Mouse (Mus musculus) MEL (cell line): ENCODE data around the gene Gfod1. TPM values are rescaled to one million over a fixed set of nuclear protein-coding genes. Genes with fewer than 3 reads are reported as not detected.
A peak's percentile ranks its signal among the peaks of the same experiment; 100 is the strongest.

Experiments
- DNase-seq: peaks from one replicate; pipeline ENCODE4 v3.0.0; 2011; ENCODE audit warnings: low read depth, low spot score
- H3K27ac ChIP-seq: 2 replicates; pipeline ENCODE4 v1.5.1; 2012; ENCODE audit warnings: low read depth, mild to moderate bottlenecking, control low read depth, low read length, moderate library complexity; ENCODE audit not compliant: control insufficient read depth
- H3K27me3 ChIP-seq, 2 experiments: fragments of 150-350 bp in 1 of 2; sonication (generic) in 1 of 2; 2 replicates each; pipeline ENCODE4 v1.6.1; 2012; ENCODE audit warnings: low read length in 2 of 2, mild to moderate bottlenecking in 2 of 2, improper control_type of control experiment in 1 of 2, moderate library complexity in 1 of 2; ENCODE audit not compliant: insufficient read depth in 2 of 2, control insufficient read depth in 1 of 2
- H3K36me3 ChIP-seq, 2 experiments: 2 replicates each; pipeline ENCODE4 v1.6.1; 2012 to 2014; ENCODE audit warnings: low read length in 2 of 2, improper control_type of control experiment in 1 of 2, inconsistent platforms in 1 of 2, mild to moderate bottlenecking in 1 of 2; ENCODE audit not compliant: insufficient read depth in 2 of 2, control insufficient read depth in 1 of 2
- H3K4me1 ChIP-seq, 2 experiments: fragments of 150-350 bp in 1 of 2; sonication (generic) in 1 of 2; 2 replicates each; pipeline ENCODE4 v1.6.1; 2012; ENCODE audit warnings: low read length in 2 of 2, improper control_type of control experiment in 1 of 2, mild to moderate bottlenecking in 1 of 2; ENCODE audit not compliant: insufficient read depth in 2 of 2, control insufficient read depth in 1 of 2
- H3K4me3 ChIP-seq, 2 experiments: fragments of 150-350 bp in 1 of 2; sonication (generic) in 1 of 2; 2 replicates each; pipeline ENCODE4 v1.5.1; 2012; ENCODE audit warnings: low read depth in 2 of 2, low read length in 2 of 2, mild to moderate bottlenecking in 2 of 2, moderate library complexity in 2 of 2, control low read depth in 1 of 2, improper control_type of control experiment in 1 of 2; ENCODE audit not compliant: control insufficient read depth in 1 of 2, insufficient read depth in 1 of 2
- H3K79me2 ChIP-seq: 2 replicates; pipeline ENCODE4 v1.6.1; 2012; ENCODE audit warnings: mild to moderate bottlenecking, low read length, moderate library complexity; ENCODE audit not compliant: control insufficient read depth, poor library complexity, insufficient read depth
- H3K9ac ChIP-seq: 2 replicates; pipeline ENCODE4 v1.6.1; 2012; ENCODE audit warnings: low read depth, mild to moderate bottlenecking, control low read depth, low read length, moderate library complexity; ENCODE audit not compliant: control insufficient read depth, poor library complexity, severe bottlenecking
- H3K9me3 ChIP-seq: fragments of 150-350 bp; sonication (generic); replicated peaks from 2 replicates; pipeline ENCODE4 v1.6.1; 2012; ENCODE audit warnings: mild to moderate bottlenecking, low read length, improper control_type of control experiment, moderate library complexity; ENCODE audit not compliant: insufficient read depth
- BHLHE40 ChIP-seq: IDR thresholded peaks from 2 replicates; pipeline ENCODE4 v1.6.1; 2012; ENCODE audit warnings: low read depth, mild to moderate bottlenecking, inconsistent platforms, low read length, improper control_type of control experiment, borderline replicate concordance
- CHD1 ChIP-seq: IDR thresholded peaks from 2 replicates; pipeline ENCODE4 v1.6.1; 2012; ENCODE audit warnings: low read depth, mild to moderate bottlenecking, inconsistent platforms, low read length, improper control_type of control experiment
- E2F4 ChIP-seq: IDR thresholded peaks from 2 replicates; pipeline ENCODE4 v1.6.1; 2011; ENCODE audit warnings: low read depth, low read length, improper control_type of control experiment, borderline replicate concordance
- EP300 ChIP-seq, 2 experiments: IDR thresholded peaks; 2 replicates each; pipeline ENCODE4 v1.6.1; 2011; ENCODE audit warnings: improper control_type of control experiment in 2 of 2, low read length in 2 of 2, low read depth in 1 of 2, mild to moderate bottlenecking in 1 of 2
- GABPA ChIP-seq: IDR thresholded peaks from 2 replicates; pipeline ENCODE4 v1.6.1; 2012; ENCODE audit warnings: low read depth, mild to moderate bottlenecking, inconsistent platforms, low read length, improper control_type of control experiment, moderate library complexity
- GATA1 ChIP-seq: IDR thresholded peaks from 2 replicates; pipeline ENCODE4 v1.6.1; 2011; ENCODE audit warnings: low read depth, low read length, improper control_type of control experiment
- JUND ChIP-seq: IDR thresholded peaks from 2 replicates; pipeline ENCODE4 v1.6.1; 2011; ENCODE audit warnings: low read depth, mild to moderate bottlenecking, improper control_type of control experiment, low read length
- MAFK ChIP-seq: IDR thresholded peaks from 2 replicates; pipeline ENCODE4 v1.6.1; 2011; ENCODE audit warnings: low read depth, mild to moderate bottlenecking, low read length, improper control_type of control experiment, borderline replicate concordance
- MAX ChIP-seq: IDR thresholded peaks from 2 replicates; pipeline ENCODE4 v1.6.1; 2011; ENCODE audit warnings: low read length, improper control_type of control experiment
- MAZ ChIP-seq: IDR thresholded peaks from 2 replicates; pipeline ENCODE4 v1.6.1; 2012; ENCODE audit warnings: low read depth, mild to moderate bottlenecking, inconsistent platforms, low read length, improper control_type of control experiment
- MXI1 ChIP-seq: IDR thresholded peaks from 2 replicates; pipeline ENCODE4 v1.6.1; 2011; ENCODE audit warnings: mild to moderate bottlenecking, low read depth, low read length, improper control_type of control experiment
- MYB ChIP-seq: IDR thresholded peaks from 2 replicates; pipeline ENCODE4 v1.6.1; 2011; ENCODE audit warnings: mild to moderate bottlenecking, low read depth, low read length, improper control_type of control experiment
- NELFE ChIP-seq: IDR thresholded peaks from 2 replicates; pipeline ENCODE4 v1.6.1; 2011; ENCODE audit warnings: low read depth, low read length, improper control_type of control experiment
- POLR2A ChIP-seq, 2 experiments: IDR thresholded peaks; 2 replicates each; pipeline ENCODE4 v1.6.1; 2011 to 2012; ENCODE audit warnings: low read length in 2 of 2, mild to moderate bottlenecking in 2 of 2, control low read depth in 1 of 2, improper control_type of control experiment in 1 of 2, low read depth in 1 of 2, moderate library complexity in 1 of 2; ENCODE audit not compliant: control insufficient read depth in 1 of 2, insufficient read depth in 1 of 2, poor library complexity in 1 of 2
- POLR2AphosphoS2 ChIP-seq: IDR thresholded peaks from 2 replicates; pipeline ENCODE4 v1.6.1; 2011; ENCODE audit warnings: low read length, improper control_type of control experiment
- POLR2AphosphoS5 ChIP-seq: IDR thresholded peaks from 2 replicates; pipeline ENCODE4 v1.6.1; 2012; ENCODE audit warnings: low read depth, borderline replicate concordance, mild to moderate bottlenecking, inconsistent platforms, low read length, moderate library complexity, mixed read lengths
- RAD21 ChIP-seq: IDR thresholded peaks from 2 replicates; pipeline ENCODE4 v1.6.1; 2011; ENCODE audit warnings: mild to moderate bottlenecking, low read depth, low read length, improper control_type of control experiment
- RCOR1 ChIP-seq: IDR thresholded peaks from 2 replicates; pipeline ENCODE4 v1.6.1; 2012; ENCODE audit warnings: low read depth, mild to moderate bottlenecking, inconsistent platforms, low read length, improper control_type of control experiment
- TAL1 ChIP-seq: IDR thresholded peaks from 2 replicates; pipeline ENCODE4 v1.6.1; 2012; ENCODE audit warnings: mild to moderate bottlenecking, inconsistent platforms, low read length, moderate library complexity, mixed read lengths
- TCF12 ChIP-seq: IDR thresholded peaks from 2 replicates; pipeline ENCODE4 v1.6.1; 2014; ENCODE audit warnings: low read depth, mild to moderate bottlenecking, inconsistent platforms, low read length, improper control_type of control experiment, moderate library complexity
- UBTF ChIP-seq: IDR thresholded peaks from 2 replicates; pipeline ENCODE4 v1.6.1; 2012; ENCODE audit warnings: low read depth, mild to moderate bottlenecking, inconsistent platforms, low read length, improper control_type of control experiment, moderate library complexity, borderline replicate concordance; ENCODE audit not compliant: insufficient read depth
- ZKSCAN1 ChIP-seq: IDR thresholded peaks from 2 replicates; pipeline ENCODE4 v1.6.1; 2012; ENCODE audit warnings: low read depth, mild to moderate bottlenecking, inconsistent platforms, low read length, improper control_type of control experiment, moderate library complexity
- ZMIZ1 ChIP-seq: IDR thresholded peaks from 2 replicates; pipeline ENCODE4 v1.6.1; 2012; ENCODE audit warnings: low read depth, mild to moderate bottlenecking, inconsistent platforms, low read length, improper control_type of control experiment, moderate library complexity
- ZNF384 ChIP-seq: IDR thresholded peaks from 2 replicates; pipeline ENCODE4 v1.6.1; 2012; ENCODE audit warnings: low read depth, mild to moderate bottlenecking, inconsistent platforms, low read length, improper control_type of control experiment
- polyA plus RNA-seq, 2 experiments: library from polyadenylated mRNA; stranded (reverse) in 1 of 2; unstranded in 1 of 2; fragments of >175 nt in 1 of 2; fragments of >200 nt in 1 of 2; gene quantifications; 2 replicates each; pipeline versions ENCODE4 v1.2.1 to v1.2.4; 2012; ENCODE audit warnings: low replicate concordance in 2 of 2, low read depth in 1 of 2; ENCODE audit not compliant: insufficient read length in 2 of 2, insufficient read depth in 1 of 2, missing spikeins in 1 of 2
- total RNA-seq: library from RNA; depleted of rRNA; stranded (reverse); fragments of 300-350 nt; gene quantifications from 2 replicates; pipeline ENCODE4 v1.2.3, GENCODE M21; 2012

Gene Gfod1
- total and polyA plus RNA-seq, 3 experiments: 0.27 to 0.93 TPM; not detected in 1

GRCm38 (mm10) chr13:43171020-43171710 is 132.8 kb downstream of the Gfod1 start, which contains the start of gene Tbc1d7 (continued):
- no peak for TF ChIP-seq BHLHE40
- TF ChIP-seq E2F4: peak; percentile 30; the same call in 1 of the 2 replicates
- TF ChIP-seq TAL1: no peak
- no peak for TF ChIP-seq POLR2AphosphoS5

- Histone ChIP-seq H3K9ac (no peak overlapping the region), H3K4me1 (peaks cover 0 to 2% of the 10 kb centered on the region in 2 experiments; a peak in 1 of 4 replicates), H3K27ac (no peak overlapping the region), H3K27me3 (no peaks in the 10 kb centered on the region), H3K4me3 (no peak overlapping the region), H3K9me3 (no peaks in the 10 kb centered on the region), H3K36me3 (peaks cover 0 to 4% of the 10 kb centered on the region in 2 experiments; a peak in 1 of 4 replicates), H3K79me2 (no peaks in the 10 kb centered on the region; the same call in 1 of the 2 replicates)
- DNase-seq: no peak
- TF ChIP-seq ZNF384 (no peak), MAFK (no peak), POLR2AphosphoS2 (no peak), UBTF (no peak), RAD21 (no peak), BHLHE40 (no peak), GATA1 (no peak), MAZ (no peak), ZKSCAN1 (no peak), ZMIZ1 (no peak), NELFE (no peak), JUND (no peak), MYB (no peak), CHD1 (no peak)
These were observed 136.3 kb downstream of the Gfod1 start for GRCm38 (mm10) chr13:43167721-43168120.

- no peaks in the 10 kb centered on the region for H3K27me3 ChIP-seq
- H3K36me3 ChIP-seq: no peaks in the 10 kb centered on the region
- no peak overlapping the region for H3K4me3 ChIP-seq
- no peaks in the 10 kb centered on the region for H3K4me1 ChIP-seq
- no peaks in the 10 kb centered on the region for H3K9me3 ChIP-seq
- TF ChIP-seq BHLHE40 (no peak), MAX (no peak), MXI1 (no peak), GABPA (no peak), CHD1 (no peak), MAFK (no peak), TCF12 (no peak), UBTF (no peak), E2F4 (no peak), RCOR1 (no peak), GATA1 (no peak), EP300 (IDR thresholded peaks at IDR 0.05; ENCODE audit: low read depth in 1 of 2, low read length in 2 of 2) (no peak), POLR2A (IDR thresholded peaks at IDR 0.05; ENCODE audit: control insufficient read depth in 1 of 2, insufficient read depth in 1 of 2, low read depth in 1 of 2, low read length in 2 of 2, poor library complexity in 1 of 2) (no peak)
- TF ChIP-seq, all 39 proteins: peak for 0
- no peak for DNase-seq
- Histone ChIP-seq H3K79me2 (no peaks in the 10 kb centered on the region), H3K27ac (no peak overlapping the region), H3K9ac (no peak overlapping the region)
These were observed 144.5 kb downstream of the Gfod1 start for GRCm38 (mm10) chr13:43159429-43159828.
